Mouse (Mus musculus): ENCODE data around the gene Rbms2. TPM values are rescaled to one million over a fixed set of nuclear protein-coding genes. Genes with fewer than 3 reads are reported as not detected.

The Rbms2 gene
- polyA plus RNA-seq, 1 experiment from 2014 or later, result 10.2 TPM

DNA sequence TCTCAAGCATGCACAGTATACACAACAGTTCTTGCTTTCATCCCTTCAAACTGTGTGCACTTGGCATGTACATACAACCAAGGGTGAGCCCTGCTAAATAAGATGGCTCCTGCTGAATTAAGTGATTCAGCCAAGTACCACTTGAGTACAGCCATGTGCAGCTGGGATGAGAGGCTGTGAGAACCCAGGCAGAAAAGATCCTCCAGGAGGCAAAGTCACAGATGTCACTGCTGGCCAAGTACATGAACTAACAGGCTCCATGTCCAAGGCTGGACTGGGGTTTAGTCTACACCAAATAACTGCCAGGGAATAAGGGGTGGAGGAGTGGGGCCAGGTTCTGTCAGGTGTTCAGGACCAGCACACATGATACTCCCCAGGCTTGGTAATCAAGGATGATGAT lies 48.3 kb downstream of the Rbms2 start:
- Histone ChIP-seq H3K4me3 (no peak overlapping the region), H3K36me3 (peaks cover 19% of the 10 kb centered on the region), H3K9me3 (no peaks in the 10 kb centered on the region), H3K4me1 (replicated peaks) (peaks cover 11% of the 10 kb centered on the region; the same call in 1 of the 2 replicates), H3K27me3 (no peaks in the 10 kb centered on the region), H3K4me2 (no peak overlapping the region), H3K27ac (replicated peaks) (no peak overlapping the region), H3K9ac (no peak overlapping the region)
- no peak for ATAC-seq (ENCODE audit: low FRiP score, low read depth)

DNA sequence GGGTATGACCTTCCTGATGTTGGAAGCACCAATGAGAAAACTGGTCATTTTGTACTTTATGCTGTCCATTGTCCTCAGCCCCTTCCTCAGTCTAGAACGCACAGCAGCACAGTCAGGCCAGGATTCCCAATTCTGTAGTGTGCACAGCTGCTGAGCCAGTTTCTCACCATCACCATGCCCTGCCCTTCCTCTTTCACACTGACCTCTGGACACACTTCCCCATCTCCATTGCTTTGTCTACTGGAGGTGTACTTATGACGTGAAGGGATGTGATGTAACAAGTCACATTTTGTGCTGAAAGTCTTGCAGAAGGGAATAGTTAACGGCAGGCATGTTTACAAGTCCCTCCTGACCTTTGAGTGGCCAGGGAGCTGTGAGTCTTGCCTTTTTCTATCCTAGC lies 48.8 kb downstream of the Rbms2 start:
- 78% methylated on average over 3 of the region's 3 CpGs for WGBS
- H3K36me3 ChIP-seq, result peaks cover 24% of the 10 kb centered on the region
- H3K9me3 ChIP-seq, result no peaks in the 10 kb centered on the region
- no peak for ATAC-seq (ENCODE audit: low FRiP score, low read depth)
- H3K4me1 ChIP-seq (replicated peaks), result peaks cover 11% of the 10 kb centered on the region; the same call in 1 of the 2 replicates
- no peak overlapping the region for H3K4me3 ChIP-seq
- H3K27ac ChIP-seq (replicated peaks), result no peak overlapping the region
- no peak overlapping the region for H3K9ac ChIP-seq
- no peaks in the 10 kb centered on the region for H3K27me3 ChIP-seq
- no peak overlapping the region for H3K4me2 ChIP-seq

DNA sequence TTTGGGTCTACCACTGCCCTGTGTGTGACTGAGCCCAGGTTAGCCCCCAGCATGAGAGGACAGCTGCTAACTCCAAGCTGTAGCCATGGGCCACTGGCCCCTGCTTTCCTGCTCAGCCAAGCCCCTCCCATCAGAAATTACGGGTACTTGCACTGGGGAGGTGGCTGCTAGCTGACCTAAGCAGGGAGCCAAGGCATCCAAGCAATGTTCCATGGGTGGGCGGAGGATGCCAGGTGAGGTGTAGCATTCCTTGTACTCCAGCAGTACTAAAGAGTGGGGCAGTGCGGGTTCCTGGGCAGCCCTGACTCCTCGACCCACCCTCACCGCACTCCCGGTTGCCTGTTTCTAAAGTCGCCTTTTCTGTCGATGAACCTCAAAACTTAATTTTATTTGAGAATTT lies 52.0 kb downstream of the Rbms2 start:
- Histone ChIP-seq H3K27me3 (no peaks in the 10 kb centered on the region), H3K27ac (replicated peaks) (no peak overlapping the region), H3K36me3 (peaks cover 56% of the 10 kb centered on the region), H3K4me2 (no peak overlapping the region), H3K9me3 (no peaks in the 10 kb centered on the region), H3K4me3 (no peak overlapping the region), H3K4me1 (replicated peaks) (0 out of 2 replicates have a peak, but pooled peaks cover 3% of the 10 kb centered on the region), H3K9ac (no peak overlapping the region)
- no peak for ATAC-seq (ENCODE audit: low FRiP score, low read depth)
- WGBS, result 90% methylated on average over 8 of the region's 8 CpGs

DNA sequence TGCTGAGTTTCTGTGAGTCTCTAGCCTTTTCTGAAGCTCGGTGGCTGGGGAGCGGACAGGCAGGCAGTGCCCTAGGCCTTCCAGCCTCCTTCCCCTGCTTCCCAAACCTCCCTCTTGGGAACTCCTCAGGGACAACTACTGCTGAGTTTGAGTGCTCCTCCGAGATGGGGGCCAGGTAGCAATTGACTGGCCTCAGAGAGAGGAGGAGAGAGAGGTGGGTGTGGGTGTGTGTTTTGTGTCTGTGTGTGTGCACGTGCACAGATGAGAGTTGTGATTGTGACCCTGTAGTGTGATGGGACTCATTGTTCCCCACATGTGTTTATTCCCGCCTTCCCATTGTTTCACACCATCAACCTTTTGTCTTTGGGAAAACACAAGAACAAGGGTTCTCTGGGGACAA lies 52.6 kb downstream of the Rbms2 start:
- no peak overlapping the region for H3K4me2 ChIP-seq
- H3K27ac ChIP-seq (replicated peaks), result no peak overlapping the region
- WGBS, result 66% methylated on average over 5 of the region's 5 CpGs
- no peak for ATAC-seq (ENCODE audit: low FRiP score, low read depth)
- no peak overlapping the region for H3K9ac ChIP-seq
- no peaks in the 10 kb centered on the region for H3K9me3 ChIP-seq
- peaks cover 62% of the 10 kb centered on the region for H3K36me3 ChIP-seq
- no peaks in the 10 kb centered on the region for H3K4me1 ChIP-seq (replicated peaks)
- no peak overlapping the region for H3K4me3 ChIP-seq
- H3K27me3 ChIP-seq, result no peaks in the 10 kb centered on the region

DNA sequence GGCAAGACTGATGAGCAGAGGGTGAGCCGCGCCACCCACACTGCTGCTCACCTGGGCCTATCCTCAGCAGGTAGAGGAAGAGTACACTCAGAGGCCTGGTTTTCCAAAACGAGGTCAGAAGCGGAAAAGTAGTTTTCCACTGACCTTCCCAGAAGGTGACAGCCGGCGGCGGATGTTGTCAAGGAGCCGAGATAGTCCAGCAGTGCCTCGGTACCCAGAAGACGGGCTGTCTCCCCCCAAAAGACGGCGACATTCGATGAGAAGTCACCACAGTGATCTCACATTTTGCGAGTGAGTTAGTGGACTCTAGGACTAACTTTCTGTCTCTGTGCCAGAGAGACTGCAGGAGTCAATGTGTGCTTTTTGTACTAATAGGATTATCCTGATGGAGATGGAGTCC lies 54.1 kb downstream of the Rbms2 start:
- Histone ChIP-seq H3K9me3 (no peaks in the 10 kb centered on the region), H3K27ac (replicated peaks) (no peak overlapping the region), H3K4me3 (no peak overlapping the region), H3K9ac (no peak overlapping the region), H3K36me3 (peaks cover 78% of the 10 kb centered on the region), H3K4me1 (replicated peaks) (no peaks in the 10 kb centered on the region), H3K27me3 (no peaks in the 10 kb centered on the region), H3K4me2 (no peak overlapping the region)
- WGBS, result 94% methylated on average over 14 of the region's 14 CpGs
- no peak for ATAC-seq (ENCODE audit: low FRiP score, low read depth)

DNA sequence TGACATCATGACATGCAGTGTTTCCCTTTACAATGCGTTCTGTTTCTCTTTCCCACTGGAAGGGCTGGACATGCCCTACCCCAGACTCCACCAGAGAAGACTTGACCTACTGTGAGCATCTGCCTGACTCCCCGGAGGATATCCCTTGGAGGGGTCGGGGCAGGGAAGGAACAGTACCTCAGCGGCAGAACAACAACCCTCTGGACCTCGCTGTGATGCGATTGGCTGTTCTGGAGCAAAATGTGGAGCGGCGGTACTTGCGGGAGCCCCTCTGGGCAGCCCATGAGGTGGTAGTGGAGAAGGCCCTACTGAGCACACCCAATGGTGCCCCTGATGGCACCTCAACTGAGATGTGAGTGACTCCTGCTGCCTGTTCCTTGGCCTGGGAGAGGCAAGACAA lies 55.3 kb downstream of the Rbms2 start:
- Histone ChIP-seq H3K4me1 (replicated peaks) (no peaks in the 10 kb centered on the region), H3K27ac (replicated peaks) (no peak overlapping the region), H3K36me3 (peaks cover 87% of the 10 kb centered on the region), H3K27me3 (no peaks in the 10 kb centered on the region), H3K9ac (no peak overlapping the region), H3K4me2 (no peak overlapping the region), H3K9me3 (no peaks in the 10 kb centered on the region), H3K4me3 (no peak overlapping the region)
- 97% methylated on average over 9 of the region's 9 CpGs for WGBS
- no peak for ATAC-seq (ENCODE audit: low FRiP score, low read depth)

DNA sequence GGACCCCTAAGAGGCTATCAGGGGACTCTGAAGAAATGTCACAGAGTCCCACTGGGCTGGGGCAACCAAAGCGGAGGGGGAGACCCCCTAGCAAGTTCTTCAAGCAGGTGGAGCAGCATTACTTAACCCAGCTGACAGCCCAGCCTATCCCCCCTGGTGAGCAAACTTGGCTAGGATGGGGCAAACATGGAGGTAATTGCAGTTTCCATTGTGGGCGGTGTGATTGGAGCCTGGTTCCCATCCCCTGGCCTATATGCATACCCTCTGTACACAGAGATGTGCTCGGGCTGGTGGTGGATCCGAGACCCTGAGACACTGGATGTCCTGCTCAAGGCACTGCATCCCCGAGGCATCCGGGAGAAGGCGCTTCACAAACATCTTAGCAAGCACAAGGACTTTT lies 56.3 kb downstream of the Rbms2 start:
- 95% methylated on average over 7 of the region's 7 CpGs for WGBS
- Histone ChIP-seq H3K36me3 (peaks cover 90% of the 10 kb centered on the region), H3K4me3 (no peak overlapping the region), H3K4me2 (no peak overlapping the region), H3K27me3 (no peaks in the 10 kb centered on the region), H3K9ac (no peak overlapping the region), H3K4me1 (replicated peaks) (no peaks in the 10 kb centered on the region), H3K27ac (replicated peaks) (no peak overlapping the region), H3K9me3 (no peaks in the 10 kb centered on the region)
- ATAC-seq (ENCODE audit: low FRiP score, low read depth), result no peak

DNA sequence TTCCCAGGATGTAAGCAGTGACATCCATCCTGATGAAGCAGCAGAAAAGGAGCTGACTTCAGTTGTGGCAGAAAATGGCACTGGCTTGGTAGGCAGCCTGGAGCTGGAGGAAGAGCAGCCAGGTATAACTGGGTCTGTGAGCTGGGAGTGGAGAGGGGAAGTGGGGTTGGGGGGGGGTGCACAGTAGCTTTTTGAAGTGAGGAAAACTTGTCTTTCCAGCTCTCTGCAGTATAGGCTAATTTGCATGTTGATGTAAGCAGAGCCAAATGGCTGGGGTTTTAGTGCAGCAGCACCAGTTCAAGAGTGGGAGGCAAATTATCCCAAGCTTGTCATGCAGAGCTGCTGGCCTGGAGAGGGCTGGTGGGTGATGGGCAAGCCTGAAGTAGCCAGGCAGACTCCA lies 68.9 kb downstream of the Rbms2 start:
- Histone ChIP-seq H3K4me1 (replicated peaks) (no peaks in the 10 kb centered on the region), H3K27me3 (no peaks in the 10 kb centered on the region), H3K36me3 (peaks cover 56% of the 10 kb centered on the region), H3K4me2 (no peak overlapping the region), H3K27ac (replicated peaks) (no peak overlapping the region), H3K4me3 (no peak overlapping the region), H3K9me3 (no peaks in the 10 kb centered on the region), H3K9ac (no peak overlapping the region)
- no peak for ATAC-seq (ENCODE audit: low FRiP score, low read depth)

DNA sequence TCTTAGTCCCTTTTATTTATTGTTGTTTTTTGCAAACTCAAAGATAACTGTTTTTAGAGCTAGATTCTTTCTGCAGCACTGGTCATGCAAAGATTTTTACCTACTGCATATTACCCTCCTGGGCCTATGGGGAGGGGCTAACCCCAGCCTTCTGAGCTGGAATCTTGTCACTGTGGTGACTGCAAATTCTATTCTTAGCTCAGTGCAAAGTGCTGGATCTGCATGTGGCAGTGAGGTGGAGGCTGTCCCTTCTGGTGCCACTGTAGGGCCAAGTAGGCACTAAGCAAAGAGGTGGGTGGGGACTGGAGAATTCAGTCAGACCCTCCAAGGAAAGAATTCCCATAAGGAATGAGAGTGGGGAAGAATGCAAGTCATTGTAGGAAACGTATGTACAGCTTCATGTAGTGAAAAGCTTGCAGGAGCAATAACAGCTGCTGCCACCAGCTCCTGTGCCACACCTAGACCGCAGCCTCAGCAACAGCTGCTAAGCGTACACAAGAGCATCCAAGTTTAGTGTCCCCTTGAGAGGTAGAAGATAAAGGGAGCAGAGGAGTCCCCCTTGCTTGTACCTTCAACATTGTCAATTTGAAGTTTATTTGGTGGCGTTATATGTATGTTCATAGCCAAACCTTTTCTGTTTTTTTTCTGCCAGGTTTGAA lies 69.9 kb downstream of the Rbms2 start:
- Histone ChIP-seq H3K27me3 (no peaks in the 10 kb centered on the region), H3K4me3 (no peak overlapping the region), H3K9ac (no peak overlapping the region), H3K27ac (replicated peaks) (no peak overlapping the region), H3K36me3 (peaks cover 46% of the 10 kb centered on the region), H3K4me1 (replicated peaks) (no peaks in the 10 kb centered on the region), H3K9me3 (no peaks in the 10 kb centered on the region), H3K4me2 (no peak overlapping the region)
- no peak for ATAC-seq (ENCODE audit: low FRiP score, low read depth)
- WGBS, result 86% methylated on average over 4 of the region's 4 CpGs

DNA sequence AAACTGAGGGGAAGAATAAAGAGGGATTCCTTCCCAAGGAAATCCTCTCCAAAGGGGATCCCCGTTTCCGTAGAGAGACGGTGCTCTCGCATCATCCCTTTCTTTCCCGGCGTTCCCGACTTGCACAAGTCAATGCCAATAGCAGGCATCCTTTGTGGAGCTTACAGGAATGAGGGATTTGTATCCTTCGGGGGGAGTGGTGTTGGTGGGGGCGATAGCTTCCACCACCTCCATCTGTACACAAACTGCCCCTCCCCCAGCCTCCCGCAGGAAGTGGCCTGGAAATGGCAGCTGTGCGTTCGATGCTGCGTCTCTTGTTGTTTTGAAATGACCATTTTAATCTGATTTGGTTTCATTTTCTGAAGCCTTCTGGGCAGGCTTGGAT lies 82.5 kb downstream of the Rbms2 start:
- no peaks in the 10 kb centered on the region for H3K9me3 ChIP-seq
- H3K4me2 ChIP-seq, result peak overlapping the region; percentile 75
- under 1% methylated on average over 13 of the region's 13 CpGs for WGBS
- H3K9ac ChIP-seq, result peak overlapping the region; percentile 95
- H3K27me3 ChIP-seq, result no peaks in the 10 kb centered on the region
- no peaks in the 10 kb centered on the region for H3K36me3 ChIP-seq
- H3K4me3 ChIP-seq, result peak overlapping the region; percentile 93
- no peak for ATAC-seq (ENCODE audit: low FRiP score, low read depth)
- peak overlapping the region; percentile 79 for H3K27ac ChIP-seq (replicated peaks)
- peaks cover 37% of the 10 kb centered on the region for H3K4me1 ChIP-seq (replicated peaks)

DNA sequence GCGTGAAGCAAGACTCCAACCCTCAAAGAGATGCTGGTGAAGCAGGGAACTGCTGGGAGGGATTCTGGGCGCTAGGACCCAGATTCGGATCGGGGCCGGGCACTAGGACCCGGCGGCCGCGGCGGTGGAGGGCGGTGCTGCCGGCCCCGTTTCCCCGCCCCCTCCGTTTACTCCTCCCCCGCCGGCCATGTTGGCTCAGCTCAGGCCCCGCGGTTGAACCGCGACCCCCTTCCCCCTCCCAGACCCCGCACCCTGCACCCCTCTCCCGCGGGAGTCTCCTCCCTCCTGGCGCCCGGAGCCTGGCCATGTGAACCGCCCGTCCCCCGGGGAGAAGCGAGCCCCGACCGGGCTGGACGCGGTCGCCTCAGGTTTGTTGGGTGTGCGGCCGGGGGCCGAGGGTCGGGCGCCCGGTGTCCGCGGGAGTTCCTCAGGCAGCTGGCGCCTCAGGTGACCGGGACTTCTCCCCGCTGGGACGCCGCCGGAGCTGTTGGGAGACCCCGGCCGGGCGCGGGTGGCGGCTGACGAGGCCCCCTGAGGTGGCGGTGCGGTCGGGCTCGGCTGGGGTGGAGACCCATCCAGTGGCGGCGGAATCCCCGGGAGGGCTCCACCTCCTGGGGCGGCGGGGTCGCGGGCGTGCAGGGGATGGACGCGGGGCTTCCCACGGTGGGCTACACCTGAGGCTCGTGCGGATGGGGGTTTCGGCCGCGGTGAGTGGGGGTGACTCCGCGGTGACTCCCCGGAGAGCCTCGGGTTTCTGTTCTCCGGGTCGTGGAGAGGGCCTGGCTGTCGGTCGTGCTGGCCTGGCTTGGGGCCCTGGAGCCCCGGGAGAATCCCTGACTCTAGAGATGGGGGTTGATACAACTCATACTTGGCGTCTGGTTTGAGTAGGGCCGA lies 83.2 kb downstream of the Rbms2 start:
- H3K9me3 ChIP-seq, result no peaks in the 10 kb centered on the region
- WGBS, result under 1% methylated on average over 81 of the region's 86 CpGs
- peaks cover 42% of the 10 kb centered on the region for H3K4me1 ChIP-seq (replicated peaks)
- H3K4me3 ChIP-seq, result peak overlapping the region; percentile 93
- peak; percentile 82 for ATAC-seq (ENCODE audit: low FRiP score, low read depth)
- peak overlapping the region; percentile 75 for H3K4me2 ChIP-seq
- no peaks in the 10 kb centered on the region for H3K36me3 ChIP-seq
- H3K9ac ChIP-seq, result peak overlapping the region; percentile 95
- H3K27ac ChIP-seq (replicated peaks), result peak overlapping the region; percentile 79
- no peaks in the 10 kb centered on the region for H3K27me3 ChIP-seq

DNA sequence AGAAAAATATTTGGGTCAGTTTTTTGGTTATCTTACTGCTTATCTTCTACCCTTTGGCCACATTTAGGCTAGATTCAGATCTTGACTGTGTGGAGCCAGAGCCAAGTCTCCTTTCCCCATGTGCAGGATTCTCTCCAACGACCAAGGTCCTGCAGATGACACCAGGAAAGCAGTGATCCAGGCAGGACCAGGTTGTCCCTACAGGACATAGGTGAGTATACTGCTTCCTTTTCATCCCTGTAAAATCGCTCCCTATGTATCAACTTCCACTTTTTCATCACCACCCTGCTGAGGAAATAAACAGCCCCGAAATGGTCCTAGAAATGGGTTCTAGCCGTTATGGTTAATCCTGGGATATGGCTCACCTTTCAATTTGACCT lies 83.8 kb downstream of the Rbms2 start:
- Histone ChIP-seq H3K4me2 (peak overlapping the region; percentile 75), H3K4me3 (peak overlapping the region; percentile 93), H3K27me3 (no peaks in the 10 kb centered on the region), H3K9ac (no peak overlapping the region), H3K9me3 (no peaks in the 10 kb centered on the region), H3K4me1 (replicated peaks) (peaks cover 48% of the 10 kb centered on the region), H3K27ac (replicated peaks) (no peak overlapping the region), H3K36me3 (no peaks in the 10 kb centered on the region)
- 24% methylated on average over 4 of the region's 4 CpGs for WGBS
- no peak for ATAC-seq (ENCODE audit: low FRiP score, low read depth)
